Mouse (Mus musculus) cerebral cortex, adult 2 months (tissue): ENCODE data around the gene Itsn2.

Experiments
- WGBS: fragments of 180-500 bp; shearing (Covaris S2); methylation state at CpG from one replicate; pipeline ENCODE4 v1.1.7; 2018; 5-methylcytosine and 5-hydroxymethylcytosine counted together

The Itsn2 gene

GRCm38 (mm10) chr12:4709926-4710325 is 117.5 kb downstream of the Itsn2 start:
- 93% methylated on average over 7 of the region's 7 CpGs for WGBS

GRCm38 (mm10) chr12:4713361-4713760 is 120.9 kb downstream of the Itsn2 start:
- 71% methylated on average over 4 of the region's 4 CpGs for whole genome bisulfite sequencing

- 93% methylated on average over 10 of the region's 10 CpGs for WGBS
Observed at GRCm38 (mm10) chr12:4715606-4716005, 123.2 kb downstream of the Itsn2 start.

GRCm38 (mm10) chr12:4717417-4717816 is 125.0 kb downstream of the Itsn2 start:
- 52% methylated on average over 7 of the region's 7 CpGs for WGBS

- WGBS = 80% methylated on average over 13 of the region's 13 CpGs
Observed at GRCm38 (mm10) chr12:4719066-4719761, 126.8 kb downstream of the Itsn2 start.

GRCm38 (mm10) chr12:4719762-4720754 is 127.6 kb downstream of the Itsn2 start:
- 77% methylated on average over 17 of the region's 17 CpGs for WGBS

DNA sequence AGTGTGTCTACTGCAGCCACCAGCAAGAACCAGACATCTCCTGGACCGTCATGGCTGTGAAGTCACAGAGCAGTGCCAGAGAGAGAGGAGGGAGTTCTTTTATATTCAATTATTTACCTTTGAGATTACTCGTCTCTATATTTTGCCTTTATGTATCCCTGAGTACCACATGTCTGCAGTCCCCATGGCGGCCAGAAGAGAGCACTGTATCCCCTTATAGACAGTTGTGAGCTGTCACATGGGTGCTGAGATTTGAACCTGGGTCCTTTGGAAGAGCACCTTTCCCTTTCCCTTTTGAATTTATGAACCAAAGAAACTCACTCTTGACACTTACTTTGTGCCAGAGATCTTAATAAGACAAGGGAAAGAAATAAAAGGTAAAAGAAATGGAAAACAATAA is 136.7 kb downstream of the Itsn2 start:
- WGBS = 95% methylated on average over 3 of the region's 3 CpGs

- 89% methylated on average over 4 of the region's 4 CpGs for WGBS
Observed at GRCm38 (mm10) chr12:4731629-4732028, 139.2 kb downstream of the Itsn2 start.

GRCm38 (mm10) chr12:4732332-4732731 is 139.9 kb downstream of the Itsn2 start:
- WGBS = 78% methylated on average over 4 of the region's 4 CpGs

DNA sequence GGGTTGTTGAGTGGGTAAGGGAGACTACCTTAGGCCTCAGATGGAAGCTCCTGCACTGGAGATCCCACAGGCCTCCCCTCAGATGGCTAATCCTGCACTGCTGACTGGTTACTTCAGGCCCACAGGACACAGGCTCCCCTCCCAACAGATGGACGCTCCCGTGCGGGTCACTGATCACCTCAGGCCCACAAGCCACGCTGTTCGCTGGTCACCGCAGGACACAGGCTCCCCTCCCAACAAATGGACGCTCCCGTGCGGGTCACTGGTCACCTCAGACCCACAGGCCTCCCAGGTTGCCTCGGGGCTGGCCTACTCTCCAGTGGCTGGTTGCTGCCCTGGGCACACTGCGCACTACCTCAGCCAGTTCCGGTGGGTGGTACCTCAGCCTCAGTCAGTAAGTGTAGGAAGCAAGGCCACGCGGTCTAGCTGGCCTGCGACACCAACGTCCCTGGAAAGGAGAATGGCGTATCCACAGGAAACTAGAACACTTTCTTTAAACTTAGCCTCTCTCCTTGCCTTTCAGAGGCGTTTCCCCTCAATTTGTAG is 145.7 kb downstream of the Itsn2 start, which contains the start of gene Fam228a:
Gene Fam228a (minus strand): TSS at position 400 of the 546 bp plus-strand sequence.
- 94% methylated on average over 18 of the region's 18 CpGs for WGBS

DNA sequence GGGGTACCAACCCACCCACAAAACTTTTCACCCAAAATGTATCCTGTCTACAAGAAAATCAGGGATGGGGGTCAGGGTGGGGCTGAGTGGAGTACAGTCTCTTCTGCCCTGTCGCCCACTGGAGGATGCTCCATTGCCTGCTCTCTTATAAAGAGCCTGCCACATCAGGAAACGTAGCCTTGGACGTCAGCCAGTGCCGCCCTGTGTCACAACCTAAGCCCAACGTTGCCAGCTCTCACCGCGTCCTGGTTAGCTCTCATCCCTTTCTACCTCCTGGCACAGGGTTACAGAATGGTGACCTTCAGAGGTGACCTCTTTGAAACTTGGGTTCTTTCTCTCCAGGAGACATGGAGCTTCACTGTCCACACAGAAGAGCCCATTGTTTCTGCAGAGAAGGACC is 148.4 kb downstream of the Itsn2 start:
- 62% methylated on average over 7 of the region's 7 CpGs for WGBS

- 93% methylated on average over 3 of the region's 3 CpGs for WGBS
Observed at GRCm38 (mm10) chr12:4742183-4742582, 149.7 kb downstream of the Itsn2 start.

- WGBS = 76% methylated on average over 10 of the region's 10 CpGs
Observed at GRCm38 (mm10) chr12:4744486-4744885, 152.0 kb downstream of the Itsn2 start.

GRCm38 (mm10) chr12:4754451-4754850 is 162.0 kb downstream of the Itsn2 start:
- WGBS = 92% methylated on average over 4 of the region's 4 CpGs

DNA sequence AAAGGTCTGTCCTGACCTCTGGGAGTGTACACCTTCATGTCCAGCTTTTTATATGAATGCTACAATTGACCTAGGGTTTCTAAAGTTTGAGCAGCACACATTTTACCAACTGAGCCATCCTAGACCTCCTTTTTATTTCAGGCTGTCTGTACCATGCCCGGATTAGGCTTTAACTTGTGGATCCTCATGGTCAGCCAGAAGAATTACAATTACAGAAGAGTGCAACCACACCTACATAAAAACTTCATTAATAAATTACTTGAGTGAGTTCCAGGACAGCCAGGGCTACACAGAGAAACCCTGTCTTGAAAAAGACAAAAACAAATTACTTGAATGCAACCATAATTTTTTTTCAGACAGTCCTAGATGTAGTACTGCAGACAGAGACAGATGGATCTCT is 164.6 kb downstream of the Itsn2 start:
- WGBS = 82% methylated on average over 1 of the region's 1 CpGs
